Mouse (Mus musculus): ENCODE results near the gene Ifi204. TPM values are rescaled to one million over a fixed set of nuclear protein-coding genes. Genes with fewer than 3 reads are reported as not detected.
"Not testable (repeated sequence)": the region's sequence is repeated elsewhere in the genome, so short reads cannot be mapped to it uniquely, and the experiment has no call there.

The Ifi204 gene
- 0.26 and 0.50 TPM in 2 replicates for total RNA-seq (2014; rRNA removed)
- polyA plus RNA-seq (2015; fragmentation: Nextera tagmentation; extraction: Ambion mirVana), result 1.2 TPM in 2 replicates

DNA sequence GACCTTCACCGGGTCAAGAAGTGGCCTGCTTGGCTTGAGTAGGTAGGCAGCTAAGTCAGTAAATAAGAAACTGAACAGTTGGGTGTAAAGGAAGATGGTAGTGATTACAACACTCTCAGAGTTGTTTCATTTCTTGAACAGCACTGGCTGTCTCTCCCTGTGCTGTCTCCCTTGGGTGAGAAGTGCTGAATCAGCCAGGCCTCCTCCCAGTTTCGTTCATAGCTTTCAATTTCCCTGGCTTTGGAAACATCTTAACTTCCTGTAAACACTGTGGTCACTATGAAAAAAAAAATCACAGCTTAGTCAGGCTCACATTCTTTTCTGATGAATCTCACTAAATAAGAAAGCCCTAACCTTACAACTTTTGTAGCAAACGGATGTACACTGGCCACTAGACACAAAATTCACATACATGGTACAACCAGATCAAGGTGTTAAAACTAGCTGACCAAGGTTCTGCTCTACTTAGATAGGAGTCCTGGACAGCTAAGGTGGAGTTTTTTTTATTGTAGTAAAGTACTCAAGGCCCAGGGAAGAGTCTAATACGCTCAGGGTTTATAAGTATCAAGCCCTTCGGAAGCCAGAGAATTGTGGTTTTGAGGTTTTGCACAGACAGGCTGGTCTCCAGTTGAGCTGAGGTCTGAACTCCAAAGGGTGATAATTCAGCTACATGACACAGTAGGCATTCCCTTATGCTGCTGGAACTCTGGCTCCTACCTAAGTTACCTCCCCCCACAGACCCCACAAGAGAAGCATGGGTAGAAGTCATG, at the start of gene Ifi204:
Gene Ifi204, minus strand, starts transcription at position 96 of the 770 bp plus-strand sequence.
- WGBS, result 89% methylated on average over 5 of the region's 5 CpGs
- not testable (repeated sequence) for H3K9ac ChIP-seq (replicated peaks; ENCODE audit: low read length); ATAC-seq

DNA sequence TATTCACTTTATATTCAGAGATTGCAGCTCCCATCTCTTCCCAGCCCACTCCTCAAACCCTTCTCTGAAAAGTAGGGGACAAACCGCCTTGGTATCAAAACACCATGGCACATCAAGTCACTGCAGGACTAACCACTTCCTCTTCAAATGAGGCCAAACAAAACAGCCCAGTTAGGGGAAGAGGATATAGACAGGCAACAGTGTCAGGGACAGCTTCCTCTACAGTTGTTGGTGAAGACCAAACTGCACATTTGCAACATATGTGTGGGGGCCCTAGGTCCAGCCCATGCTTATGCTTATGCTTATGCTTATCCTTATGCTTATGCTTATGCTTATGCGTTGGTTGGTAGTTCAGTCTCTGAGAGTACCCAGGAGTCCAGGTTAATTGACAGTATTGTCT, 42.6 kb upstream of the Ifi204 start:
- H3K4me2 ChIP-seq (ENCODE audit: low read depth, low read length); H3K4me3 ChIP-seq (ENCODE audit: low read length); DNase-seq (ENCODE audit: low spot score); H3K27me3 ChIP-seq (ENCODE audit: insufficient read depth, low read length); H3K9ac ChIP-seq (replicated peaks; ENCODE audit: low read length); ATAC-seq; H3K36me3 ChIP-seq (ENCODE audit: insufficient read depth, low read length); H3K9me3 ChIP-seq (ENCODE audit: low read length); H3K4me1 ChIP-seq (ENCODE audit: insufficient read depth, low read length); H3K27ac ChIP-seq: not testable (repeated sequence)
- WGBS, result 84% methylated on average over 2 of the region's 2 CpGs

More for the DNA sequence above, at the start of gene Ifi204:
- not testable (repeated sequence) for H3K27ac ChIP-seq; H3K27me3 ChIP-seq (ENCODE audit: insufficient read depth, low read length); H3K4me2 ChIP-seq (ENCODE audit: low read depth, low read length); DNase-seq (ENCODE audit: low spot score); H3K36me3 ChIP-seq (ENCODE audit: insufficient read depth, low read length); H3K4me3 ChIP-seq (ENCODE audit: low read length); H3K4me1 ChIP-seq (ENCODE audit: insufficient read depth, low read length); H3K9me3 ChIP-seq (ENCODE audit: low read length)

DNA sequence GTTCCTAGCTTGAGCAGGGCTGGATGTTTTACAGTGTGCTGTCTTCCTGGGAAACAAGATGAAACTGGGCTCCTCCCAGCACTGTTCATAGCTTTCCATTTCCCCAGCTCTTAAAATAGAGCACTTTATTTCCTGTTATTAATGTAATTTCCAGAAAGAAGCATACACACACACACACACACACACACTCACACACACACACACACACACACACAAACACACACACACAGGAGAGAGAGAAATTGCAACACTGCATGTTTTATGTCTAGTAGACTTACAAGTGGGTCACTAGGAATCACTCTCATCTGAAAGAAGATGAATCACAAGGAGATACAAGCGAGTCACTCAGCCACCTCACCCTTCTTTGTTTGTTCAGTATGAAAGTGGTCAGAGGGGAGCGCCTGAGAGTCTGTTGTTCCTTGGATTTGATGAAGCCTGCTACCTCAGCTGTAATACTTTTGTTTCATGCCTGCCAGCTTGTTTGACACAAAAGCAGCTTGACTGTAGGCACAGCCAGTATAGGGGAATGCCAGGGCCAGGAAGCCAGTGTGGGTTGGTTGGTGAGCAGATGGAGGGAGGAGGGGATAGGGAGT, 36.0 kb upstream of the Ifi204 start:
- not testable (repeated sequence) for H3K4me3 ChIP-seq (ENCODE audit: low read length); DNase-seq (ENCODE audit: low spot score); H3K4me1 ChIP-seq (ENCODE audit: insufficient read depth, low read length); H3K4me2 ChIP-seq (ENCODE audit: low read depth, low read length); H3K27ac ChIP-seq; H3K36me3 ChIP-seq (ENCODE audit: insufficient read depth, low read length); H3K9ac ChIP-seq (replicated peaks; ENCODE audit: low read length); H3K9me3 ChIP-seq (ENCODE audit: low read length); H3K27me3 ChIP-seq (ENCODE audit: insufficient read depth, low read length)
- WGBS, result 57% methylated on average over 2 of the region's 2 CpGs
- peak; percentile 49 for ATAC-seq

DNA sequence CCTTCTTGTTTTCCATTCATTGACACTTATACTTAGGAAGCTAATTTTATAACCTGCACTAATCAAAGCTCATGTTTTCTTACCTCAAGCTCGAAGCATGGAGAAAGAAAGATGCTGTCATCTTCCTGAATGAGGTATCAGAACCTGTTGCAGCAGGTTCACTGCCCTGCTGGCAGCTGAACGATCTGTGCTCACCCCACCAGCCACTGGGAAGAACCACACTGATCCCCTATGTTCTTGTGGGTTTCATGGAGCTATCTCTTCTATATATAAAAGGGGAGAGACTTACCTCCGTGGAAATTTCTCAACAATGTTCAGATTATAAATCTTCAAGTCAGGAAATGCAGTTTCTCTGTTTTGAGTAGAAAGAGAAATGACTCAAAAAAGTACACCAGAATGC, 35.5 kb upstream of the Ifi204 start:
- not testable (repeated sequence) for H3K4me2 ChIP-seq (ENCODE audit: low read depth, low read length); H3K27ac ChIP-seq; DNase-seq (ENCODE audit: low spot score); H3K9me3 ChIP-seq (ENCODE audit: low read length); H3K4me1 ChIP-seq (ENCODE audit: insufficient read depth, low read length); H3K27me3 ChIP-seq (ENCODE audit: insufficient read depth, low read length); H3K9ac ChIP-seq (replicated peaks; ENCODE audit: low read length); H3K4me3 ChIP-seq (ENCODE audit: low read length); H3K36me3 ChIP-seq (ENCODE audit: insufficient read depth, low read length); ATAC-seq
- WGBS, result 81% methylated on average over 3 of the region's 3 CpGs

DNA sequence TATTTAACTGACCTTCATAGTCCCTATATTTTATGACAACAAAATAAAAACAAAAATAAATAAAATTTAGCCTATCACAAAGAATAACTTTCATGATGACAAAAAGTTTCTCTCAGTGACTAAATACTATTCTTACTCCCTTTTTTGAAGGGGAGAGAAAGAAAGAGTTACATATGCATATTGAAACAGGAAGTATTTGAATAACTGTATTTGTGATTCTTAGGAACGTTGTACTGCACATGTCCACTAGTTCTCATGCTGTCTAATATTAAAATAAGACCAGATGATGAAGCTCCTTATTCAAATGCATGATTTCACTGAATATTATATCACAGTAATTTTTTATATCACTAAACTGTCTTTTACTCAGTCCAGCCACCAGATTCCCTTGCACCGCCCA, 35.0 kb upstream of the Ifi204 start:
- not testable (repeated sequence) for ATAC-seq; DNase-seq (ENCODE audit: low spot score); H3K9me3 ChIP-seq (ENCODE audit: low read length); H3K4me3 ChIP-seq (ENCODE audit: low read length); H3K27ac ChIP-seq; H3K4me1 ChIP-seq (ENCODE audit: insufficient read depth, low read length); H3K4me2 ChIP-seq (ENCODE audit: low read depth, low read length); H3K36me3 ChIP-seq (ENCODE audit: insufficient read depth, low read length); H3K27me3 ChIP-seq (ENCODE audit: insufficient read depth, low read length); H3K9ac ChIP-seq (replicated peaks; ENCODE audit: low read length)
- 80% methylated on average over 2 of the region's 2 CpGs for WGBS

DNA sequence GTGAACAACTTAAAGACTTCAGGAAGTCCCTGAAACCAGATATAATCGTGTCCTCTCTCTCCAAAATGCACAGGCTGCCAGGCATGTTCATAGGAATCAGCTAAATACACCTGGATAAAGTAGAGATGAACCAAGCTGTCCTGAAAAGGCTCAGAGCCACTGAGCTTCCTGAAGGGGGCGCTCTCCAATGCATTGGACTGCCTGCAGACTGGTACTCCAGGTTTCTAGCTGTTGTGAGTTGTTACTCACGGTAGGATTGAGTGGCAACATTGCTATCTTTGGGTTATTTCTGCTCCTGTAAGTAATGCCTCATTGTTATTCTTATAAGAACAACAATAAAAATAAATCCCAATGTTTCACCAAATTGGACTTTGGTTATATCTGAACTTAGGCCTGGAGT, 6.7 kb upstream of the Ifi204 start:
- ATAC-seq; H3K36me3 ChIP-seq (ENCODE audit: insufficient read depth, low read length); H3K27me3 ChIP-seq (ENCODE audit: insufficient read depth, low read length); H3K4me2 ChIP-seq (ENCODE audit: low read depth, low read length); H3K27ac ChIP-seq; H3K4me1 ChIP-seq (ENCODE audit: insufficient read depth, low read length); H3K9me3 ChIP-seq (ENCODE audit: low read length); H3K4me3 ChIP-seq (ENCODE audit: low read length); H3K9ac ChIP-seq (replicated peaks; ENCODE audit: low read length); DNase-seq (ENCODE audit: low spot score): not testable (repeated sequence)
- 80% methylated on average over 2 of the region's 3 CpGs for WGBS

DNA sequence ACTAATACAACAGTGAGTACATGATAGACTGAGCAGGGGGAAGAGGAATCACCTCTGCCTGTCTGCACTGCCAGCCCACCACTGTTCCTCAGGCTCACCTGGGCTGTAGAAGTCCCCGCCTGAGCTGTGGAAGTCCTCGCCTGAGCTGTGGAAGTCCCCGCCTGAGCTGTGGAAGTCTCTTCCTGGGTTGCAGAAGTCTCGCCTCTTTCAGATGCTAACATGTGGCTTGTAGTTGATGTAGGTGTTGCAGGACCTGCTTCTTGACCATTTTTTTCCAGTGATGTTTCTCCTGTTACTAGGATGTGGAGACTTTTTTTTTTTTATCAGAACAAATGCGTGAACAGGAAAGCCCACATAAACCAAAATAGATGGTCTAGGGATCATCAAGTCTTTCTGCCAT, 6.7 kb downstream of the Ifi204 start:
- not testable (repeated sequence) for ATAC-seq; H3K4me3 ChIP-seq (ENCODE audit: low read length)

More for the DNA sequence above, 6.7 kb downstream of the Ifi204 start:
- not testable (repeated sequence) for H3K4me1 ChIP-seq (ENCODE audit: insufficient read depth, low read length); H3K4me2 ChIP-seq (ENCODE audit: low read depth, low read length); H3K27ac ChIP-seq; H3K9me3 ChIP-seq (ENCODE audit: low read length); DNase-seq (ENCODE audit: low spot score); H3K27me3 ChIP-seq (ENCODE audit: insufficient read depth, low read length); H3K9ac ChIP-seq (replicated peaks; ENCODE audit: low read length); H3K36me3 ChIP-seq (ENCODE audit: insufficient read depth, low read length)
- WGBS, result 91% methylated on average over 5 of the region's 5 CpGs

Measured in hindbrain, postnatal 0 days (tissue).